Mouse (Mus musculus): ENCODE results near the gene Bicc1.

DNA sequence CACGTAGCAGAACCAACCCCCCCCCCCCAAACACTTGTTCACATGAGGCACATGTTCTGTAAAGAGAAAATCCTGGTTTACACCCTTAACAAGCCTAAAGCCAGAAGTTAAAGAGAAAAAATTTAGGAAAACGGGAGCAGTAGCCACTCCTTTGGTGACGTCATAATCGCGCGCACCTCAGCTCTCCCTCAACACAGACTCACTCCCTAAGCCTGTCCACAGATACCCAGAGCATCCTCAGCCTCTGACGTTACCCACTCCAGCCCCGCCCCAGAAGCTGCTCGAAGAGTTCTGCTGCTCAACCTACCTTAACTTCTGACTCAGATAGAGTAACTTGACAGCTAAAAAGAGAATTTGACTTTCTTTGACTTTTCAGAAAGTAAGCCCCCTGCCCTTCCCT, 28.2 kb downstream of the Bicc1 start:
- no peak for TF ChIP-seq CTCF (IDR thresholded peaks at IDR 0.05 in 2 of 3, conservative IDR thresholded peaks at IDR 0.05 in 1 of 3; ENCODE audit: control insufficient read depth in 1 of 3, insufficient read depth in 1 of 3, low read depth in 2 of 3, low read length in 3 of 3, poor library complexity in 1 of 3, severe bottlenecking in 1 of 3)
- no peak for TF ChIP-seq CHD1 (IDR thresholded peaks at IDR 0.05; ENCODE audit: low read depth, low read length)
- no peak for TF ChIP-seq SMC3 (IDR thresholded peaks at IDR 0.05; ENCODE audit: low read depth, low read length)
- TF ChIP-seq EP300 (IDR thresholded peaks at IDR 0.05; ENCODE audit: low read depth in 1 of 2, low read length in 2 of 2): no peak
- no peak for TF ChIP-seq TAL1 (IDR thresholded peaks at IDR 0.05; ENCODE audit: low read length)
- no peak for TF ChIP-seq GATA1 (IDR thresholded peaks at IDR 0.05; ENCODE audit: low read depth, low read length)
- no peak for TF ChIP-seq MYC (IDR thresholded peaks at IDR 0.05; ENCODE audit: low read depth, low read length)
- TF ChIP-seq POLR2AphosphoS5 (IDR thresholded peaks at IDR 0.05; ENCODE audit: borderline replicate concordance, low read depth, low read length): no peak

Data from MEL (cell line).